Mouse (Mus musculus) kidney, adult 2 months (tissue): ENCODE data around the gene Aig1. TPM values are rescaled to one million over a fixed set of nuclear protein-coding genes. Genes with fewer than 3 reads are reported as not detected.
A peak's percentile ranks its signal among the peaks of the same experiment; 100 is the strongest.

Experiments
- DNase-seq: peaks from one replicate; pipeline ENCODE4 v3.0.0; 2021
- H3K27ac ChIP-seq: fragments of 200-500 bp; 2 replicates; pipeline ENCODE4 v1.5.1; 2012; ENCODE audit warnings: low read depth, low read length, control low read depth, inconsistent platforms; ENCODE audit not compliant: insufficient read depth
- H3K27me3 ChIP-seq: fragments of 200-500 bp; replicated peaks from 2 replicates; pipeline ENCODE4 v1.6.1; 2012; ENCODE audit warnings: mild to moderate bottlenecking, moderate library complexity, low read length, inconsistent platforms; ENCODE audit not compliant: control insufficient read depth, insufficient read depth
- H3K36me3 ChIP-seq: fragments of 200-500 bp; 2 replicates; pipeline ENCODE4 v1.6.1; 2012; ENCODE audit warnings: mild to moderate bottlenecking, moderate library complexity, low read length, inconsistent platforms; ENCODE audit not compliant: control insufficient read depth, insufficient read depth
- H3K4me1 ChIP-seq: fragments of 200-500 bp; 2 replicates; pipeline ENCODE4 v1.6.1; 2011; ENCODE audit warnings: low read length; ENCODE audit not compliant: control insufficient read depth, insufficient read depth
- H3K4me3 ChIP-seq: fragments of 200-500 bp; 2 replicates; pipeline ENCODE4 v1.5.1; 2011; ENCODE audit warnings: mild to moderate bottlenecking, low read depth, low read length, control low read depth; ENCODE audit not compliant: insufficient read depth
- CTCF ChIP-seq: fragments of 200-500 bp; conservative IDR thresholded peaks from 2 replicates; pipeline ENCODE4 v1.5.1; 2011; ENCODE audit warnings: low read depth, mild to moderate bottlenecking, control low read depth, low read length, moderate library complexity, mixed read lengths; ENCODE audit not compliant: insufficient read depth, insufficient read length
- POLR2A ChIP-seq: fragments of 200-500 bp; IDR thresholded peaks from one replicate; pipeline ENCODE4 v1.6.1; 2011; ENCODE audit warnings: low read depth, low read length, control low read depth
- WGBS: fragments of 180-500 bp; shearing (Covaris S2); methylation state at CpG from one replicate; pipeline ENCODE4 v1.1.7; 2018; 5-methylcytosine and 5-hydroxymethylcytosine counted together
- polyA plus RNA-seq: library from polyadenylated mRNA; depleted of rRNA; stranded (reverse); fragments of >200 nt; gene quantifications from 2 replicates; pipeline ENCODE4 v1.2.3, GENCODE M21; 2012

Aig1 gene
- polyA plus RNA-seq, 1 experiment, result 68.4 TPM

DNA sequence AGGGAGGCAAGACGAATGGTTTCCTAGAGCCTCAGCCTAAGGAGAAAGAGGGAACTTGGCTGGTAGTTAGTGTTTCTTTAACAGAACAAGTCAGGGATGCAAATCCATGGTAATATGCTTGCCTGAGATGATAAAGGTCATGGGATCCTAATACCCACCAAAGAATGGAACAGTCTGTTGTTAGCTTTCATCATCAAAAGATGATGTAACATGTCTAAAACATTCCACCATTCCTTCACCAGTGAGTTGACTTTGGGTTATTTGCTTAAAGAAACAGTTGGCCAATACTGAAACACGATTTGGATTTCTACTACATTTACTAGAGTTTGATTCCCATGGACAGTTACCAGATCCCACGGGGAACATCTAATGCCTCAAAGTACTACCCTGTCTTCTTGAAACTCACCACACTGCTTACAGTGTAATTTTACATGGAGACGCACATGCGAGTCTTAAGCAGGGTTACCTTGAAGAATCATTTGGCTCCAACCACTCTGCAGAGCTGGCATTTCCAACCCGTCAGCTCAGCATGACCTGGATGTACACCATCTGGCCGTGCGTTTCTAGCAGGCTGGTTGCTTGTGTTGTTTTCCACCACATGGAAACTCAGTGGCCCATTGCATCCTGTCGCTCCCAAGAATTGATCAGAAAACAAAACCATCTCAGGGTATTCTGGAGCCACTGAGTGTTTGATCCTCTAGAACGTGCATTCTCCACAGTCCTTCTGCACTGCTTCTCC lies 32.9 kb downstream of the Aig1 start:
- H3K4me1 ChIP-seq, result no peaks in the 10 kb centered on the region; the same call in 1 of the 2 replicates
- DNase-seq, result no peak
- no peaks in the 10 kb centered on the region for H3K36me3 ChIP-seq
- H3K27me3 ChIP-seq, result no peaks in the 10 kb centered on the region
- no peak overlapping the region for H3K27ac ChIP-seq
- 86% methylated on average over 10 of the region's 10 CpGs for WGBS
- TF ChIP-seq CTCF (no peak), POLR2A (no peak)
- no peak overlapping the region for H3K4me3 ChIP-seq

DNA sequence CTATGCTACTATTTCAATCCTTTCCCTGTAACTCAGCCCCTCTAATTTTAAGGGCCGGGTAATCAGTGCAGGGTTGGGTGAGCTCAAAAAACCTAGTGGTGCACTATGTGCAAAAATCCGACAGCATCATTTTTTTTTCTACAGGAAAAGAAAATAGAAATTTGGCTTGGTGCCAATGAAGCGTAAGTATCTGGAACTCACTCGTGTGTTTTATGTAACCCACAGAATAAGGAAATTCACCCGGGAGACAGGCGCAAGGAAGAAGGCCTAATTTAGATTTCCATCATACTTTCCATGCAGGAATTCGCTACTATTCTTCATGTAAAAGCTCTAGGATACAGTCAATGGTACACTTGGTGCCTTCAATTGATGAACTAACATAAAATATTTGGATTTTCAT lies 34.7 kb downstream of the Aig1 start:
- H3K4me1 ChIP-seq, result no peaks in the 10 kb centered on the region; the same call in 1 of the 2 replicates
- H3K4me3 ChIP-seq, result no peak overlapping the region
- TF ChIP-seq POLR2A (no peak), CTCF (no peak)
- WGBS, result 44% methylated on average over 7 of the region's 7 CpGs
- DNase-seq, result peak; percentile 18
- no peaks in the 10 kb centered on the region for H3K27me3 ChIP-seq
- H3K27ac ChIP-seq, result no peak overlapping the region
- no peaks in the 10 kb centered on the region for H3K36me3 ChIP-seq

DNA sequence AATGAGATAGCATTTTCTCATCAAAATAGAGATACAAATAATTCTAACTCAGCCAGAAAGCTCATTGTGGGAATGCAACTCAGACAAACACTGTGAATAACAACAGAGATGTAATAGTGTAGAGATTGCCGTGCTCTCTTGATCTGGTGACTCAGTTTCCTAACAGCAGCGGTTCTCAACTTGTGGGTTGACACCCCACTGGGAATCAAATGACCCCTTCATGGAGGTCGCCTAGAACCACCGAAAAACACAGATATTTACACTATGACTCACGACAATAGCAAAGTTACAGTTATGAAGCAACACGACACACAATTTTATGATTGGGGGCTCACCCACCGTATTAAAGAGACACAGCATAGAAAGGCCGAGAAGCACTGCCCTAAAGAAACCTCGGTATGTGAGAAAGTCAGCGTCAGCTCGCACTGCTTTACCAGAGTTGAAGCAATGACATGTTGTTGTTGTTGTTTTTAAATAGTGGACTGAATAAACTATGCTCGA lies 35.7 kb downstream of the Aig1 start:
- TF ChIP-seq POLR2A (no peak), CTCF (no peak)
- no peaks in the 10 kb centered on the region; the same call in 1 of the 2 replicates for H3K36me3 ChIP-seq
- H3K4me3 ChIP-seq, result no peak overlapping the region
- H3K27ac ChIP-seq, result no peak overlapping the region
- no peak for DNase-seq
- no peaks in the 10 kb centered on the region; the same call in 1 of the 2 replicates for H3K4me1 ChIP-seq
- WGBS, result 81% methylated on average over 12 of the region's 12 CpGs
- H3K27me3 ChIP-seq, result no peaks in the 10 kb centered on the region

DNA sequence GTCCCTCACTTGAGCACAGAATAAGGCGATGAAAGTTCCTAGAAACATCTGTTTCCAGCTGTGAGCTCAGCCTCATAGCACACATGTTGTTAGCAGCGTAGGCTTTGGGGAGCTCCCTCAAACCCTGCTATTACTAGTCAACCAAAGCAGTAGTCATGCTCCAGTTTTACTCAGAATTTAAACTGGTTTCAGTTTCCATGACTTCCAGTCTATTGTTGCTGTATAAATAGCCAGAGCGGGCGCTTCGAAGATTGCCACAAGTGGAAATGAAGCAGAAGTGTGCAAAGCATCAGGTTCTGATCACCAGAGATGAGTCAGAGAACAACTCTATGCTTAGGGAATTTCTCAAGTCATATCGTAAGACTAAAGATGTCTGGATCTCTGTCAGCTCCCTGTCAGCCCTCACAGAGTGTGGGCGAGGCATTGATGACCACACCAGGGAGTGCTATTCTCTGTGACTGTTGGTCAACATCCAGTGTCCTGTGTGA lies 36.2 kb downstream of the Aig1 start:
- Histone ChIP-seq H3K27ac (no peak overlapping the region), H3K4me1 (no peaks in the 10 kb centered on the region; the same call in 1 of the 2 replicates), H3K36me3 (no peaks in the 10 kb centered on the region; the same call in 1 of the 2 replicates), H3K4me3 (no peak overlapping the region), H3K27me3 (no peaks in the 10 kb centered on the region)
- 76% methylated on average over 7 of the region's 7 CpGs for WGBS
- no peak for TF ChIP-seq CTCF
- TF ChIP-seq POLR2A, result no peak
- DNase-seq, result no peak

DNA sequence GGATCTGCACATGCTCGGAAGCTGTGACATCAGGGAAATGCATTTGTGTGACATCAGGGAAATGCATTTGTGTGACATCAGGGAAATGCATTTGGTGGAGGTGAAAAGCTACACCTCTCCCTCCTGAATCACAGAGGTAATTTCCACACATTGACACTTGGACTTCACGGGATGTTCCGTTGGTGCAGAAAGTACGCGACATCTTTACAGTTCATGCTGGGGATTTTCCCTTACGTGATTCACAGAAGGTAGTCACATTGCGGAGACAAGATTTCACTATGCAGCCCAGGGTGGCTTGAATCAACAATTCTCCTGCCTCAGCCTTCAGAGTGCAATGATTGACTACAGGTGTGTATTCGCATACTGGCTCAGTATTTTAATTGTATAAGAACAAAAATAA lies 41.6 kb downstream of the Aig1 start:
- no peaks in the 10 kb centered on the region; the same call in 1 of the 2 replicates for H3K36me3 ChIP-seq
- H3K4me1 ChIP-seq, result no peaks in the 10 kb centered on the region; the same call in 1 of the 2 replicates
- no peak for TF ChIP-seq POLR2A
- TF ChIP-seq CTCF, result no peak
- DNase-seq, result no peak
- no peak overlapping the region for H3K27ac ChIP-seq
- H3K4me3 ChIP-seq, result no peak overlapping the region
- no peaks in the 10 kb centered on the region for H3K27me3 ChIP-seq
- 96% methylated on average over 8 of the region's 8 CpGs for WGBS

DNA sequence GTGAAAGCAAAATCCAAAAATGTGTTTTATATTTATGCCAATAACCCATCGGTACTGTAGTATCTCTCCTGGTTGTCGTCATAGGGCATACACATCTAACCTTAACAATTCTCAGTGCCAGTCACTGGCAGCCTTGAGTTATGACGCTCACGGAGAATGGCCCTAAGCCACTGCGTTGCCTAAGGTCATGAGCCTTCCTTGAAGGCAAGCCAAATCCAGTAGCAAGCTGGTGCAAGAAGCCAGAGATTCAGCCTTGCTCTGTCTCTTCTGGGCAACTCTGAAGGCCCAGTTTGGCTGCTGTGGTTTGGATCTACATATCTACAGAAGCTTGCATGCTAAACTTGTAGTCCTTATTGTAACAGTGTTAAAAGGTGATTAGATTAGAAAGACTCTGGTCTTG lies 55.2 kb downstream of the Aig1 start:
- 91% methylated on average over 5 of the region's 5 CpGs for WGBS
- H3K4me3 ChIP-seq, result no peak overlapping the region
- no peaks in the 10 kb centered on the region for H3K4me1 ChIP-seq
- H3K27me3 ChIP-seq, result no peaks in the 10 kb centered on the region
- TF ChIP-seq CTCF (no peak), POLR2A (no peak)
- H3K36me3 ChIP-seq, result no peaks in the 10 kb centered on the region
- DNase-seq, result no peak
- no peak overlapping the region for H3K27ac ChIP-seq

DNA sequence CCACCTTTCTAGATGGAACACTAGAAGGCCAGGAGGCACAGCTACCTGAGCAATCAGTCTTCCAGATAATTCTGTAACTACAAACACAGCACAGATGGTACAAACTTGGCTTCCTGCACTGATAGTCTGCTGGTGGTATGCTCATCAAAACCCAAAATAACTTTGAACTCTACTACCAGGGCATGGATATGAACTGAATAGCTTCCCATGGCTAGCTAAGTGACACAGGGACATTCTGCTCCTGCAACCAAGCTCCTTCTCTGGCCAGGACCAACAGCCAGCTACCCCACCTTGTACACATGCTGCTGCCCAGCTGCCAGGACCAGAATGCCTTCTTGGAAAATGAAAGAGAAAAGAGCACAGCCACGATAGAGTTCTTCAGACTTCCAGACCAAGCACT lies 60.5 kb downstream of the Aig1 start:
- WGBS, result 85% methylated on average over 1 of the region's 1 CpGs
- no peak for DNase-seq
- H3K4me3 ChIP-seq, result no peak overlapping the region
- TF ChIP-seq CTCF, result no peak
- no peak for TF ChIP-seq POLR2A
- H3K36me3 ChIP-seq, result no peaks in the 10 kb centered on the region
- H3K4me1 ChIP-seq, result no peaks in the 10 kb centered on the region
- H3K27me3 ChIP-seq, result no peaks in the 10 kb centered on the region
- no peak overlapping the region for H3K27ac ChIP-seq
